9 mouse cellular contexts compared by ENCODE assay signal in the genomic region with DNA sequence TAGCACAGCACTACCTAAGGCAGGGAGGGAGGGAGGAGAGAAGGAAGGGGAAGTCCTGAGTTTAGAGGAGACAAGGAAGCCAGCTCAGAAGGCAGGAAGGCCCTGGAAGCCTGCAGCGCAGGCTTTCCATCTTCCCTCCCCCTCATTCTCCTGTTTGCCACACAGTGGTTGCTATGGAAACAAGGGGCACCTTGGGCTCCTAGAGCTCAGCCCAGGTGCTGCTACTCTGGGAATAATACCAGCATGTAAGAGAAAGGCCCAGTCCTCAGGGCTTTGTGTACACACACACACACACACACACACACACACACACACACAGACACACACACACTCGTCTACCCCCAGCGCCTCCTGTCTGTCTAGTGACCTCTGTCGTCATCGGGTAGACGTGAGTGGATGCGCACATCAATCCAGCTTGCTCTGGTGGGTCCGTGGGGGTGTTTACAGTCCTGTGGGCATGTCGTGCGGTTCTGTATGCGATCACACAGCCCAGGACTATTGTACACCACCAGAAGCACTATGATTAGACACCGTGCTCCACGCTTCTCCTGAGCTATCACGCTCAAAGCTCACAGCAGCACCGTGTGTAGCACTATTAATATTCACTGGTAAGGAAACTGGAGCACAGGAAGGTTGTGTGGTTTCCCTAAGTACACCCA. TPM values are rescaled to one million over a fixed set of nuclear protein-coding genes. Genes with fewer than 3 reads are reported as not detected.
A peak's percentile ranks its signal among the peaks of the same experiment; 100 is the strongest.
DNase-seq lines count a peak whose midpoint lies in the region; ATAC-seq and TF ChIP-seq lines count a peak whose summit lies in the region.
"Had no signal": no experiment of that assay in that cellular context is flagged by ENCODE, and none has a peak within 500 bp of the region (broad histone marks: within the 10 kb centered on the region; RNA-seq: fewer than 3 reads in every experiment).

No protein-coding gene starts in this region.

- peaks cover 6% of the 10 kb centered on the region for H3K4me1 ChIP-seq in lung, embryonic 14.5 days (ENCODE audit: insufficient read depth)
- peaks cover 20% of the 10 kb centered on the region for H3K4me1 ChIP-seq in cortical plate, adult 2 months (ENCODE audit: control insufficient read depth, insufficient read depth, low read length)
- H3K4me1 ChIP-seq in hindbrain, embryonic 13.5 days (replicated peaks) = peaks cover 25% of the 10 kb centered on the region

- H3K27ac ChIP-seq in lung, embryonic 14.5 days (ENCODE audit: low read depth) = peak overlapping the region; percentile 12; the same call in 1 of the 2 replicates
- H3K27ac ChIP-seq in cortical plate, adult 2 months (ENCODE audit: insufficient read depth, low read length) = peak overlapping the region; percentile 90
- H3K27ac ChIP-seq in hindbrain, embryonic 13.5 days = peak overlapping the region; percentile 86

- H3K4me2 ChIP-seq in lung, embryonic 14.5 days = no peak overlapping the region
- H3K4me2 ChIP-seq in hindbrain, embryonic 13.5 days = no peak overlapping the region

- DNase-seq in lung, embryonic 14.5 days = peak; percentile 70
- DNase-seq in lung, postnatal 25 days (ENCODE audit: low spot score) = no peak
- DNase-seq in naive thymus-derived CD4-positive, alpha-beta T cell, adult 2 months (ENCODE audit: low read depth) = peak; percentile 40
- no peak for DNase-seq in layer of hippocampus, postnatal 36 days
- DNase-seq in heart, postnatal 4 days = no peak
- DNase-seq: adrenal gland, postnatal 10 days had no signal

- H3K9me3 ChIP-seq in lung, embryonic 14.5 days (ENCODE audit: low read depth, low read length) = no peaks in the 10 kb centered on the region
- no peaks in the 10 kb centered on the region for H3K9me3 ChIP-seq in hindbrain, embryonic 13.5 days

- TF ChIP-seq POLR2A in cortical plate, adult 2 months (IDR thresholded peaks at IDR 0.05; ENCODE audit: extremely low read depth, insufficient read depth, low read length) = no peak

- no peak for TF ChIP-seq CTCF in lung, embryonic 14.5 days (IDR thresholded peaks at IDR 0.05; ENCODE audit: low read depth)
- TF ChIP-seq CTCF in cortical plate, adult 2 months (IDR thresholded peaks at IDR 0.05; ENCODE audit: extremely low read depth, insufficient read depth, low read length) = no peak

- 44% methylated on average over 15 of the region's 15 CpGs for WGBS in lung, embryonic 14.5 days
- WGBS in hindbrain, embryonic 13.5 days = 40% methylated on average over 15 of the region's 15 CpGs

- ATAC-seq in lung, embryonic 14.5 days (ENCODE audit: insufficient read depth) = peak; percentile 39
- ATAC-seq in hindbrain, embryonic 13.5 days (ENCODE audit: low FRiP score) = peak; percentile 78
- no peak for ATAC-seq in cerebellum, adult (ENCODE audit: insufficient number of reproducible peaks, low FRiP score, low TSS enrichment)

- H3K9ac ChIP-seq in lung, embryonic 14.5 days = no peak overlapping the region
- H3K9ac ChIP-seq in hindbrain, embryonic 13.5 days = no peak overlapping the region

- H3K4me3 ChIP-seq in lung, embryonic 14.5 days (ENCODE audit: low read depth, low read length) = no peak overlapping the region
- H3K4me3 ChIP-seq in cortical plate, adult 2 months (ENCODE audit: insufficient read depth, low read length) = no peak overlapping the region
- no peak overlapping the region for H3K4me3 ChIP-seq in hindbrain, embryonic 13.5 days

- no peaks in the 10 kb centered on the region for H3K27me3 ChIP-seq in lung, embryonic 14.5 days (ENCODE audit: insufficient read depth, low read length)
- H3K27me3 ChIP-seq in hindbrain, embryonic 13.5 days = no peaks in the 10 kb centered on the region

- H3K36me3 ChIP-seq in lung, embryonic 14.5 days (ENCODE audit: insufficient read depth) = no peaks in the 10 kb centered on the region
- H3K36me3 ChIP-seq in hindbrain, embryonic 13.5 days = no peaks in the 10 kb centered on the region

RNA-seq across cellular contexts. Expression of gene Rap1gap2, which starts 55.9 kb away (rescaled TPM):
- 2.3 and 2.6 TPM in 2 replicates for polyA plus RNA-seq in lung, embryonic 14.5 days (2014; fragmentation: Nextera tagmentation; extraction: Ambion mirVana)
- polyA plus RNA-seq in cortical plate, adult 2 months (2012; rRNA removed) = 133 and 135 TPM in 2 replicates
- polyA plus RNA-seq in hindbrain, embryonic 13.5 days (2015; fragmentation: Nextera tagmentation; extraction: Ambion mirVana) = 10.4 and 10.6 TPM in 2 replicates
- total RNA-seq in layer of hippocampus, postnatal 36 days (2021) = 100 to 1,000 TPM; 135 to 137 TPM
- 10 to 100 TPM; 47.8 to 53.8 TPM for total RNA-seq in heart, postnatal 4 days (2021)

Comparison
In these comparisons a context has a peak if more than half of its experiments do, and no peak if none do; other contexts are left out.
1. DNase-seq: peak in lung, embryonic 14.5 days (single experiment) and naive thymus-derived CD4-positive, alpha-beta T cell, adult 2 months (single experiment); none in lung, postnatal 25 days (single experiment), layer of hippocampus, postnatal 36 days (0 of 2) and heart, postnatal 4 days (single experiment).
2. H3K27ac ChIP-seq: peak in every context shown above with its lines; median percentile 90 in cortical plate, adult 2 months; 86 in hindbrain, embryonic 13.5 days; 12 in lung, embryonic 14.5 days.
3. RNA of gene Rap1gap2, which starts 55.9 kb away (polyA plus RNA-seq): 133 to 135 TPM in cortical plate, adult 2 months; 10.4 to 10.6 TPM in hindbrain, embryonic 13.5 days and 2.3 to 2.6 TPM in lung, embryonic 14.5 days; every median in the first group is over 10 times any median in the second.